Mouse (Mus musculus) brain, embryonic 14.5 days (tissue): ENCODE measurements around the gene Syne4.

ENCODE experiments used
- CTCF ChIP-seq: fragments of 200-500 bp; IDR thresholded peaks from 2 replicates; pipeline ENCODE4 v1.5.1; 2012; ENCODE audit warnings: inconsistent platforms, mild to moderate bottlenecking, moderate library complexity, borderline replicate concordance; ENCODE audit not compliant: insufficient read depth, insufficient read length; ENCODE audit errors: extremely low read depth
- POLR2A ChIP-seq: fragments of 200-500 bp; IDR thresholded peaks from 2 replicates; pipeline ENCODE4 v1.6.1; 2012; ENCODE audit warnings: mild to moderate bottlenecking, inconsistent platforms, borderline replicate concordance; ENCODE audit not compliant: poor library complexity, insufficient read depth, insufficient read length, severe bottlenecking; ENCODE audit errors: extremely low read depth

DNA sequence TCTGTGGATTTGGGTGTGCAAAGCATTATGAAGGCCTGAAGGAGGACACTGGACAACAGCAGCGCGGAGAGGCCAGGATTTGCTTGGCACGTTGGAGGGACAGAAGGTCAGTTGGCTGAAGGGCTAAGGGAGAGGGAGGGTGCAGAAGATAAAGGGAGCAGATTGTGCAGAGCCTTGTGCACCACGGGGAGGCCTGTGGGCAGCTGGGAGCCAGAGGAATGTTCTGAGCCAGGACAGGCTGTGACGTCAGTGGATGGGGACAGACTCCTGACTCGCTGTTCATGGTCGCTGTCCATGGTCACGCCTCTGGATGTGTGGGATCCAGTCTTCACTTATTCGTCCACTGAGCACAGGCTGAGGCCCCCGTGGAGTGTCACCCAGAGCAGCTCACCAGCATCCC is 19.5 kb upstream of the Syne4 start:
- TF ChIP-seq POLR2A (no peak), CTCF (no peak)
